In the genomic region with DNA sequence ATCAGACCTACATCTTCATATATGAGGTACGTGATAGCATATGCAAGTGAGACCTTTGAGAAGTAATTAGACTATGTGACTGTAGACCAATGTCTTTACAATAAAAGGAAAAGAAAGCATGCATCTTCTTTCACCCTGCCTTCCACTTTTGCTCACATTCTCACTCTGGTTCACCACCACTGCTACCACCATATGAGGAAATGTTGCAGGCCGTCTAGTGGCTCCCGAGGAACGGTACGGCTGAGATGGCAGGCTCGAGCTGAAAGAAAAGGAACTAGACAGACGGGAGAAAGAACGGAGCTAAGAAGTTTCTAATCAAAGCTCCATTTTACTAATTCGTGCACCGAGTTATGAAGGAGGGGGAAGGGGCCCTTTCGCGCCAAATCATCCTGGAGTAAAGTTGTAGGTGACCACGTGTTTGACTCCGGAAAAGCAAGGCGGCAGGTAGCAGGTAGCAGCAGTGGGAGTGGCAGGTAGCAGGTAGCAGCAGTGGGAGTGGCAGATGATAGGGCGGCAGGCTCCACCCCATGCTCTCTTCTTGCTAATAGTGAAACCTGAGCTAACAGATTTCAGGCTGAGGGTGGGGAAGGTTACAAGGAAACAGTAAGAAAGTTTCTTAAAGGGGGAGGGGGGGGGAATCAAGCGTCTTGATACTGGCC, we compare ENCODE assay signal across 11 mouse cellular contexts.
DNase-seq lines count a peak whose midpoint lies in the region; ATAC-seq lines count a peak whose summit lies in the region.
"Had no signal": no experiment of that assay in that cellular context is flagged by ENCODE, and none has a peak within 500 bp of the region (broad histone marks: within the 10 kb centered on the region; RNA-seq: fewer than 3 reads in every experiment).

No protein-coding gene starts in this region.

- H3K4me3 ChIP-seq in forebrain, embryonic 10.5 days = peak overlapping the region; percentile 24; the same call in 1 of the 2 replicates
- H3K4me3 ChIP-seq in forebrain, embryonic 15.5 days = no peak overlapping the region
- H3K4me3 ChIP-seq in limb, embryonic 12.5 days (replicated peaks) = 0 out of 2 replicates have a peak overlapping the region, but pooled peaks have one; percentile 23
- H3K4me3 ChIP-seq: neural tube, embryonic 15.5 days had no signal

- peaks cover 19% of the 10 kb centered on the region for H3K4me1 ChIP-seq in forebrain, embryonic 10.5 days
- H3K4me1 ChIP-seq in forebrain, embryonic 15.5 days = 0 out of 2 replicates have a peak, but pooled peaks cover 3% of the 10 kb centered on the region
- peaks cover 11% of the 10 kb centered on the region for H3K4me1 ChIP-seq in limb, embryonic 12.5 days (replicated peaks)

- 19% methylated on average over 17 of the region's 17 CpGs for WGBS in forebrain, embryonic 10.5 days
- 19% methylated on average over 17 of the region's 17 CpGs for WGBS in forebrain, embryonic 15.5 days
- WGBS in limb, embryonic 12.5 days = 15% methylated on average over 17 of the region's 17 CpGs

- no peak for ATAC-seq in forebrain, embryonic 15.5 days (replicated peaks)
- ATAC-seq in limb, embryonic 12.5 days (ENCODE audit: insufficient number of reproducible peaks, insufficient read depth, low FRiP score, low TSS enrichment, low read depth) = no peak

- H3K9me3 ChIP-seq in forebrain, embryonic 10.5 days = no peaks in the 10 kb centered on the region
- H3K9me3 ChIP-seq in forebrain, embryonic 15.5 days = no peaks in the 10 kb centered on the region
- no peaks in the 10 kb centered on the region for H3K9me3 ChIP-seq in limb, embryonic 12.5 days
- H3K9me3 ChIP-seq: neural tube, embryonic 15.5 days had no signal

- no peak overlapping the region for H3K9ac ChIP-seq in forebrain, embryonic 15.5 days (replicated peaks)
- no peak overlapping the region for H3K9ac ChIP-seq in limb, embryonic 12.5 days (replicated peaks)
- H3K9ac ChIP-seq: neural tube, embryonic 15.5 days had no signal

- no peak overlapping the region for H3K27ac ChIP-seq in forebrain, embryonic 10.5 days
- H3K27ac ChIP-seq in forebrain, embryonic 15.5 days (replicated peaks) = no peak overlapping the region
- no peak overlapping the region for H3K27ac ChIP-seq in limb, embryonic 12.5 days

- DNase-seq in forebrain, embryonic 10.5 days (ENCODE audit: extremely low spot score, low spot score) = no peak
- peak; percentile 0 to 4 for DNase-seq in urinary bladder, postnatal 36 days (ENCODE audit: low spot score in 2 of 2)
- DNase-seq in urinary bladder, postnatal 25 days (ENCODE audit: low spot score) = no peak
- no peak for DNase-seq in layer of hippocampus, adult 9-11 months
- no peak for DNase-seq in spleen, adult 18-20 months
- DNase-seq in B cell, adult 2 months = no peak
- DNase-seq: adrenal gland, postnatal 36 days; thymus, postnatal 25 days had no signal

- no peak overlapping the region for H3K4me2 ChIP-seq in forebrain, embryonic 15.5 days (replicated peaks)
- peak overlapping the region; percentile 54 for H3K4me2 ChIP-seq in limb, embryonic 12.5 days
- H3K4me2 ChIP-seq: neural tube, embryonic 15.5 days had no signal

- H3K27me3 ChIP-seq in forebrain, embryonic 10.5 days (ENCODE audit: poor library complexity, severe bottlenecking) = no peaks in the 10 kb centered on the region
- no peaks in the 10 kb centered on the region for H3K27me3 ChIP-seq in forebrain, embryonic 15.5 days
- no peaks in the 10 kb centered on the region for H3K27me3 ChIP-seq in limb, embryonic 12.5 days
- H3K27me3 ChIP-seq: neural tube, embryonic 15.5 days had no signal

- H3K36me3 ChIP-seq in forebrain, embryonic 10.5 days (replicated peaks) = no peaks in the 10 kb centered on the region
- H3K36me3 ChIP-seq in forebrain, embryonic 15.5 days = no peaks in the 10 kb centered on the region
- H3K36me3 ChIP-seq in limb, embryonic 12.5 days = no peaks in the 10 kb centered on the region
- H3K36me3 ChIP-seq: neural tube, embryonic 15.5 days had no signal

Comparison
In these comparisons a context has a peak if more than half of its experiments do, and no peak if none do; other contexts are left out.
1. DNase-seq: peak in urinary bladder, postnatal 36 days (2 of 2); none in forebrain, embryonic 10.5 days (single experiment), urinary bladder, postnatal 25 days (single experiment), layer of hippocampus, adult 9-11 months (single experiment), spleen, adult 18-20 months (0 of 2) and B cell, adult 2 months (0 of 2).